Mouse (Mus musculus): ENCODE results near the gene Smurf1.
A peak's percentile ranks its signal among the peaks of the same experiment; 100 is the strongest.

Gene Smurf1

DNA sequence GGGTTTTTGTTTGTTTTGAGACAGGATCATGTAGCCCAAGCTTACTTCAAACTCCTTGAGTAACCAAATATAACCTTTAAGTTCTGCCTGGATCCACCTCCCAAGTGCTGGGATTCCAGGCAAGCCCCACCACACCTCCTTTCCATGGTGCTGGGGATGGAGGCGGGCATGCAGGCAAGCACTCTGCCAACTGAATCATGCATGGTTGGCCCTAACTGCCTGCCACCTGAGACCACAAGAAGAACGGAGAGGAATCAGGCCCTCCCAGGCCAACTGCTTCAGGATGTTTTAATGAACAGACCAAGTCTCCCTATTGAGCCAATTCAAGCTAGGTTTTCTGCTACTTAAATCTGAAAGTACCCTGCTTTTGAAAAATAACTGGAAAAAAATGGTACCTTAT lies 13.1 kb downstream of the Smurf1 start:
- no peak for DNase-seq

DNA sequence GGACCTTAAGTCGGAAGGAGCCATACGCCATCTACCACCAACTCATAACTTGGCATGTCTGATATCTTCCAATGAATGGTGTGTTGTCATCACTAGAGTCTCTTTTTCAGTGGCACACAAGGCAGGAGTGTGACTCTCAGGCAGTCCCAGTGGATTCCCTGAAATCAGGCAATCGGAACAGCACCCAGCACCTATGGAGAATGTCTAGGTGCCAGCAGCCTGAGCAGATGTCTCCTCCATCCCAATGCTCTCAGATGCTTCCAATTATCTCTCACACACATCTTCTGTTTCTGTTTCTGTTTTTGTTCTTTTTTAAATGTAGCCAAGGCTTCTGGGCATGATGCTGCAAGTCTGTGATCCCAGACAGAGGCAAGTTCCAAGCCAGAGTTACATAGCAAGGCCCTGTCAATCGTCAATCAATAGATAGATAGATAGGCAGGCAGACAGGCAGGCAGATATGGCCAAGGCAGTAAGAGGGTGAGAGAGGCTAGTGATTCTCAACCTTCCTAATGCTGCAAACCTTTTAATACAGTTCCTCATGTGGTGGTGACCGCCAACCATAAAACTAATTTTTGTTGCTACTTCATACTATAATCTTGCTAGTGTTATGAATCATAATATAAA lies 15.1 kb downstream of the Smurf1 start:
- DNase-seq, result no peak

DNA sequence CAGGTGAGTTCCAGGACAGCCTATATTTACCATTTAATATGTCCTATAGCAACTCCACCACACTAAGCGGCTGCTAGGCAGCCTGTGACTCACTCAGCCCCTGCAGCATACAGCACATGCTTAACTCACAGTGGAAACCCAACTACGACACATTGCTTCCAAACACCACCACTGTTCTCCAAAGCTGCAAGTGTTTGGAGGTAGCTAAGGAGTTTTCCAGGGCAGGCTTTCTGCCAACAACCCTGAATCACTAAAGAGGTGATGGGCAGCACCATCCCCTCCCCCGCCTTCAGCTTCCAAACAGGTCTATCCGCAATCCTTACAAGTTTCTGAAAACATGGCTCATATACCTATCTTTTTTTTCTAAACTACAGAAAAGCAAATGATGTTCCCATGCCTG lies 15.8 kb downstream of the Smurf1 start:
- DNase-seq, result peak; percentile 58

DNA sequence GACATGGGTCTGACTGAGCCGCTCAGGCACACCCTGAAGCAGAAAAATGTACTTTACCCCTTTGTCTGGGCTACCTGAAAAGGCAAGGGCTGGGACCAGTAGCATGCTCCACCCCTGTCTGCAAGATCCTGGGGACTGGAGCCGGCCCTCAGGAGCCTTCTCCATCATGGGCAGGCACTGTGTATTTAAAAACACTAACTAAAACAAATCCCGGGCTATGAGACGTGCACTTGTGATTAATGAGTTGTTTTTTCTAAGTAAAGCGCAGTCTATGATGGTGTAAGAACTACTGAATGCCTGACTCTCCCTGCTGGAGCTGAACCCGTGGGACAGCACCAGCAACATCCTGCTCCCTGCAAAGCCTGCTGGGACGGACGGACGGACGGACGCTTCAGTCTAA lies 17.2 kb downstream of the Smurf1 start:
- DNase-seq, result no peak

DNA sequence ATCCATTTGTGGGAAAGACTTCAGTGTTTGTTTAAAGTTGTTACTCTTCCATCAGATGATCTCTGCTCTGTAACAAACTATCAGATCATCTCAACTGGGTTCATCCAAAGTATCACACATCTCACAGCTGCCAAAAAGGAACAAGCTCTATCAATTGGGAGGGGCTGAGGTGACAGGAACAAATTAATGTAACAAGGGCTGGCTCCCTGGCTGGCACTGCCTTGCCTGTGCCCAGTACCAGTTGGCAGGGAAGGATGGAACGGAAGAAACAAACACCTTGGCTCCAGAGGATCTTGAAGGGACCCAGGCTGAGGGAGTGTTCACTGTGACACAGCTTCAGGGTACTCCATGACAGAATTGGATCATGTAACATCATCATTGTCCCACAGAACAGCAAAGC lies 17.6 kb downstream of the Smurf1 start:
- no peak for DNase-seq

DNA sequence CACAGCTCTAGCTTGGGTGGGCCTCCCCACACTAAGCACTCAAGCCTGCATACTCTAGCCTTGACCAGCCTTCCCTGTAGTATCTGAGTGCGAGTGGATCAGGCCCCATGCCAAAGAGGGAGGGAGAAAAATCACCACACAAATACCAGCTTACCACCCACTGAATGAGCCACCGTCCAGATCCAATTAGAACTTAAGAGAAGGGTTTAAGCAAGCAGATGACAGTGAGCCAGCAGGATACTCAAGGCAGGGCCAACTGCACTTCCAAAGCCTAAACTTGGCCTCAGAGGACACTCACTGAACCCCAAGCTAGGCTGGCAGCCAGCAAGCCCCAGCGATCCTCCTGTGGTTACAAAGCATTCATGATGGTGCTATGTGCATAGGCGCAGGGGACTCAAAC lies 19.6 kb downstream of the Smurf1 start:
- DNase-seq, result peak; percentile 47

DNA sequence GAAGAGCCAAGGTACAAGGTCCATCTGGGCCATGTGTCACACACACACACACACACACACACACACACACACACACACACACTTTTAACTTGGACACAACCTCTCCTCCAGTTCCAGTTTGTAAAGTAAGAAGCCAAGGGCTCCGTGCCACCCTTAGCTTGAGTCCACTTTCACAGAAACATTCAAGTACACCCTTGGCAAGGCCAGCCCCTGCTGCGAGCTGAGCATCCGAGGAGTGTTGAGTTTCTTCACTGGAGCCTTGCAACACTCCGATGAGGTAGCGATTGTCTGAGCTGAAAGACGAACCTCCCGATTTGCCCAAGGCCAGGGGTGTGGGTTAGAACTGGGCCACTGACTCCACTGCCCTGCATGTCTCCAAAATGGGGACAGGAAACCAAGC lies 20.7 kb downstream of the Smurf1 start:
- DNase-seq, result no peak

DNA sequence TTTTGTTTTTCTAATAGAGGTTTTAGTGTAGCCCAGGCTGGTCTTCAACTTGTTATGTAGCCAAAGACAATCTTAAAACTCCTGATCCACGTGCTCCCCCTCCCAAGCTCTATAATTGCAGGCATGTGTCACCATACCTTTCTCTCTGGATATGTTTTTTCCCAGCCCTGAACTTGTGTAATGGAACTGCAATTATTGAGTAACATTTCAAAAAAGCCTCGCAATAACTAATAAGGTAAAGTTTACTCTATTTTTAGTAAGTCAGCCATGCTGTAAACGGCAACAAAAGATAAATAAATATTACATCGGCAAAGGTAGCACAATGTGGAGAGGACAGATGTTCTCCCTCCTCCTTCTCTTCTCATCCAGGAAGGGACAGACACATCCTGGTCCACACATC lies 21.3 kb downstream of the Smurf1 start:
- no peak for DNase-seq

DNA sequence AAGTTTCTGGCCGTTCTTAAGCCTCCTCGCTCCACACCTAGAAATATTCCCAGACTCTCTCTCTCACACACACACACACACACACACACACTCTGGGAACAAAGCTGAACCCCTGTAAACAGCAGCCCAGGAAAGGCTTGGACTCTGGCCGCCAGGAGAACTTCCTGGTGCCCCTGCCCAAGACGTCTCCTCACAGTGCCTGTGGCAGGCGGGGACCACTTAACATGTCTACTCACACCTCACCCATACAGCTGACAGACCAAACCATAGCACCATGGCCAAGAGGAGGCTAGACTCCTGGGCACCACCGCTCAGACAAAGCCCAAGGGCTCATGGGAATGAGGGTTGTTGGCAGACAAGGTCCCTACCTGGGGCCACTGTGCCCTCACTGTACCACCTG lies 22.3 kb downstream of the Smurf1 start:
- no peak for DNase-seq

DNA sequence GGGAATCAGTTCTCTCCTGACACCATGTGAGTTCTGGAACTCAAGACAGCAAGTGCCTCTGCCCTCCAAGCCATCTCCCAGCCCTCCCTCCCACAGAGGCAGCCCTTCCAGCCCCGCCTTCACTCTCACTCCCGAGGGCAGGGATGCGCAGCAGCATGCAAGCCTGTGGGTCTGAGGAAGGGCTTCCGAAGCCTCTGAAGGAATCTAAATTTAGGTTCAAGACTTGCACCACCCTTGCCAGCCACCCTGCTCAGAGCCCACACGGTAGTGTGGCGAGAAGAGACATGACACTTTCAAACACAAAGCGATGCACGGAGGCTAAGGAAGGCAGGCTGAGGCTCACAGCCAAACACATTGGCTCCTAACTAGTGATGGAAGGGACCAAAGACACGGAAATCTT lies 23.2 kb downstream of the Smurf1 start:
- DNase-seq, result no peak

DNA sequence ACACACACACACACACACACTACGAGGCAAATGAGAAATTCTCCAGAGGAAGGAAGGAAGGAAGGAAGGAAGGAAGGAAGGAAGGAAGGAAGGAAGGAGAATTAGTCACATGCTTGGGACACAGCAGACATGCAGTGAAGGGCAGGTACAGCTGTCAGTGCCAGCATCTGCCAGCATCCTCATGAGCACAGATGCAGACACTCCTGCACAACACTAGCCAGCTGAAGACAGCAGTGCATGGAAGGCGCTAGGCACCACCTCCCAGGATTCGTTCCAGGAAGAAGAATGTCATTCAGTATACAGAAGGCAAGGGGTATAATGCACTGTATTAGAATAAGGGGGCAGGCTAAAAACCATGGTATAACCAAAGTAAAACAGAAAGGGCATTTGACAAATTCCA lies 24.7 kb downstream of the Smurf1 start:
- no peak for DNase-seq

DNA sequence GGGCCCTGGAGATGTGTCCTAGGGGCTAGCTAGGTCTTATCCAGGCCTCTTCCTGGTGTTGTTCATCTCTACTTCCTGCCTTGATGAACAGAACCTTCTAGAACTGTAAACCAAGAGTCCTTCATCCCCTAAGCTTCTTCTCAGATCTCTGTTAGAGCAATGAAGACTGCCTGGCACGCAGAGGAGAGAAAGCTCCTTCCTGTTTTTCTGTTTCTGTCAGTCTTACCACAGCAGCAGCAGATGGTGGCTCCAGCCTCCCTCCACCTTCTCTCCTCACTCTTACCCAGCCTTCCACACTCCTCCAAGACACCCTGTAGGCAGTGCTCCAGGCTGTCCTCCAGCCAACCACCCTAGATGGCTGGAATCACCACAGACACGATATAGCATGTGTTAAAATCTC lies 28.3 kb downstream of the Smurf1 start:
- peak; percentile 62 for DNase-seq

DNA sequence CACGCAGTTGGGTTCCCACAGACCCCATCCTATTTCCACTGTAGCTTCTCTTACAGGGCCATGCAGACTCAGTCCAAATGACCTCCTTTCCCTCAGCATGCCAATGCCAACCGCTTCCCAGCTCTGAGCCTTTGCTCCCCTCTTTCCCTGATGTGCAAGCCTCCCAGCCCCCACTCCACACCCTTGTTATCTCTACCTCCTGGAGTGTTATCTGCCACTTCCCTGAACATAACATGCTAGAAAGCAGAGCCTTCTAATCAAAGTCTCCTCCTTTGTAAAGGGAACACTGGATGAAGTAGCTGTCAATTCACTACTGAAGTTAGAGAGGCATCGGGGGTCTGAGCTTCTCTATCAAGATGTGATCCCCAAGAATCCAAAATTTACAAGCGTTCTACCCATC lies 32.2 kb downstream of the Smurf1 start:
- no peak for DNase-seq

DNA sequence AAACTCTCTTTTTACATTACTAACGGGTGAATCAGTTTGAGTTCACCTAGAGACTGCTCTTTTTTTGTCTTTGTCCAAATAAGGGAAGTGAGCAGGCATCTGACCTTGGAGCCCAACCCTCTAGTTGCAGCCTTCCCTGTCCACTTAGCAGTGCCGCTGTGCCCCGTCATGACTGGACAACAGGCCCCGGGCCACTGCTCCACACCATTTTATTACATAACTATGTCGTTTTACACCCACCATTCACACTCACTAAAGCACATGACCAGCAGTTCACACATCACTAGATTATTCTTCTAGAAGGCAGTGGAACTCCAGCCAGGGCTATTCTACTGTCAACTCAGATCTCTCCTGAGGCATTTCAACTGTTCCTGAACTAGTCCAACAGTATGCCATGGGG lies 33.8 kb downstream of the Smurf1 start:
- DNase-seq, result no peak

DNA sequence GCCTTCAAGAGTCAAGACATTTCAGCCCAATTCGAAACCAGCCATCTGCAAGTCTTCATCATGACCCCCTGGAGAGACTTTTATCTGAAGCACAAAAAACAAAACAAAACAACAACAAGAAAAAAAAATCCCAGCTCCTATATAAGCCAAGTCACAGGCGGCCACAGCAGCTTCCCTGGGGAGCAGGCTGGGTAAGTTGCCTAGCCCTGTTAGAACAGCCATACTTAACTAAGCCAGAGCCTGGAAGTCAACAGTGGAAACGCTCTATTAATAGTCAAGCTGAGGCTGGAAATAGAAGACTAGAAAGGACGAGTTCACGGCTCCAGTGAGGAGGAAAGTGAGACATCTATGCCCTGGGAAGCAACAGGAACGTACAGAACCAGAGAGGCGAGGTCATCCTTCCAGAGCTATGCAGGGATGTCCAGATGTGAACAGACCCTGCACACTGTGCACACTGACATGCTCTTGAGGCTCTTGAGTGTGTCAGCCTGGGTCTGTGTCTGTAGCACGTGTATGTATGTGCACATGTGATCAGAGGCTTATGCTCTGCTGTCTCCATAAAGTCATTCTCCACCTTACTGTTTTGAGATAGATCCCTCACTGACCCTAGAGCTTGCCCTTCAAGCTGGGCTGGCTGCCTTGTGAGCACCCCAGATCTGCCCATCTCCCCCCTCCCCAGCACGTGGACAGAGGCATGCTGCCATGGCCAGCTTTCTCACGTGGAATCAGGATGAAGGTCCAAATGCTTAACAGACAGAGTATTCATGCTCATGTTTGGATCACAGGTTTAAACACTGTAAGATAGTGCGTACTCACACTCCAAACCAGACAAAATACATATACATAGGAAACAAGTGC lies 36.6 kb downstream of the Smurf1 start:
- no peak for DNase-seq

DNA sequence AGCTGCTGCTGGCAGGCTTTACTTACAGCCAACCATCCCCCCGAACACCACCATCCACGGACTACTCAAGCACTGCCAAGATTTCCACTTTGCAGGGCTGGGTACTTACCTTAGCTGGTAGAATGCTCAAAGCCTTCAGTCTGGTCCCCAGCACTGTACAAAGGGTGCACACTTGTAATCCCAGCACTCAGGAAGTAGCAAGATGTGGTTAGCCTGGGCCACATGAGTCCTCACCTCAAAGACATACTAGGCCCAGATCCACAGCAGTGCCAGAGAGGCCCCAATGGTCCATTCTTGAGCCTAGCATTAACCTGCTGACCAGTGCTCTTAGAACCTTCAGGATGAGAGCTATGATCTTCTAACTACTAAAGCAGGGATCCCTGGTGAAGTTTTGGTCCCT lies 39.4 kb downstream of the Smurf1 start:
- DNase-seq, result no peak

DNA sequence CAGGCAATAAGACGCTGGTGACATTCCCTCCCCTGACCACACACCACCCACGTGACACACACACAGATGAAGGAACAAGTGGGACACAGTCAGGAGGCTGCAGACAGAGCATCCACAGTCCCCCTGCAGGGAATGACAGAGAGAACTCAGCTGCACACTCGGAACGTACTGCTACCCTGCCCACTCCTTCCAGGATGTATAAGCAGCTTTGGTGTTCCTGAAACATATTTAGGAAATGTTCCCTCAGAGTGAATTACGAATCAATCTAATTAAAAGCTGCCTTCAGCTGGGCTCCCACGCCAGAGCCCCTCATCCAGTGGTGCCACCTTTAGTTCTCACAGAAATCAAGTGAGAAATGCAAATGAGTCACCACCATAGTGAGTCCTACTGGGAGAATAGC lies 42.3 kb downstream of the Smurf1 start:
- peak; percentile 41 for DNase-seq

DNA sequence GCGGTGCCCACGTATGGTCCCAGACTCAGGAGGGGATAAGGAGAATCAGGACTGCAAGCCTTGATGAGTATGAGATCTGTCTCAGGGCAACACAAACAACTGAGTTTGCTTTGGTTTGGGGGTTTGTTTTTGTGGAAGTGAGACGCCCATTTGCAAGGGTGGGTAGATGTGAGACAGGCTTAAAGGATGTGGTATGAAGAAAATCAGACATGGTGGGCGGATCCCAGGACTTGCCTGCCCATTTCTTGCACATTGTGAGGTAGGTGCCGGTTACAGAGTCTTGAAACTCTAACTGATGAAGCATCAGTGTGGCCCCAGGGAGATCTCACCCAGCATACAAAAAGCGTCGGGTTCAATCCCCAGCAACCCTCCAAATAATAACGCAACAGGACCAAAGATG lies 45.9 kb downstream of the Smurf1 start:
- no peak for DNase-seq

DNA sequence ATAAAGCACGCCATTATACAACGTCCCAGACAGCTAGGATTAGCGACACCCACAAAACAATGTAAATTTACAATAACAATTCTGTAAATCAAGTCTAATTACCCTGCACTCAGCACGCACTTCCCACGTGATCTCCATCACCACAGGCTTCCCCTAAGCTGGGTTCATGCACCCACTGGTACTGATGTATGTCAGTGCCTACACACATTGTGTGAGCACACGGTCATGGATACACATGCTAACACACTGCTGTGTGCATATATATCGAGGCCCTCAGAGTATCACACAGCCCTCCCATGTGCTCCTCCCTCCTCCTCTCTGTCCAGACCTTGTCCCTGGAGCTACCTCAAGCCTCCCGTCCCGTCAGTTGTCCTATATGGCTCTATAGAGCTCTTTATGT lies 46.5 kb downstream of the Smurf1 start:
- no peak for DNase-seq

DNA sequence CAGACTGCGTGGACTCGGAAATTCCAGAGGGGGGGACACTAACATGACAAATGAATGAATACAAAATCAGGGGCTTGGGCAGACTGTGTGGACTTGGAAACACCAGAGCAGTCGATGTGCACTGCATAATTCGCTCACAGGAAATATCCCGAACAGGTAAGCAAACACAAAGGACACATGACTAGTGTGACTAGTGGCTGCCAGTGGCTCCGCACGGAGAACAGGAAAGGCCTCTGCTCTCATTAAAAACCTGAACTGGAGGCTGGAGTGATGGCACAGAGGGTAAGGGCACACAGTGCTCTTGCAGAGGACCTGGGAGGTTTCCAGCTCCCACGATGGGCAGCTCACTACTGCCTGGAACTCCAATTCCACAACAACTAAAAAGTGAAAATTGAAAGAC lies 47.4 kb downstream of the Smurf1 start:
- no peak for DNase-seq

DNA sequence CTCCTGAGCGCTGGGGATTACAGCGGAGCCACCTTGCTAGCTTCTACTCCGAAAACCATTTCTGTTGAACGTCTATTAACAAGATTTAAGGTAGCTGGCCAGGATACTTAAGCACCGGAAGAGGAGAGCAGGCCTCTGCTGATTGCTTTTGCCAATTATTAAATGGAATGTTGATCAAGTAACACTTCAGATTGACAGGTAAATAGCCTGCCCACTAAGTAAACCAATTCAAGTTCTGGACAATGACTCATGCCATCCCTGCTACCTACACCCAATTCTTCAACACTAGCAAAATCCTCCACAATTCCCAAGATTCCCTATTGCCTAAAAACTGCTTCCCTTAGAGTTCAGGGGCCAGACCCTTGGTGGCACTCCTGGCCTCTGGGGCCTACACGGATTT lies 48.5 kb downstream of the Smurf1 start:
- no peak for DNase-seq

DNA sequence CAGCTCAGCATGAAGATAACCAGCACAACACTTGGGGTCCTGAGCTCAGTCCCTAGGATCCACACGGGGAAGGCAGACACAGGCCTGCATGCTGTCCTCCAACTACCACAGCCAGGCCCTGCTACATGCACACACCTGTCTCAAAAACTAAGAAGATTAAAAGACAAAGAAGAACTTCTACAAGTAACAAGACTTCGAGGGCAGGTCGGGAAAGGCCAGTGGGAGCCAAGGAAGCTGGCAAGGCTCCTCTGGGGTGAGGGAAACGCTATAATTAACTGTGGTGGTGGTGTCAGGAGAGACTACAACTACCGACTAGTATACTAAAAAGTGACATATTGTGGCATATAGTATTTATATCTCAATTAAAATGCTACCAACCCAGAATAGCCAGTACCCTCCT lies 49.8 kb downstream of the Smurf1 start:
- DNase-seq, result no peak

DNA sequence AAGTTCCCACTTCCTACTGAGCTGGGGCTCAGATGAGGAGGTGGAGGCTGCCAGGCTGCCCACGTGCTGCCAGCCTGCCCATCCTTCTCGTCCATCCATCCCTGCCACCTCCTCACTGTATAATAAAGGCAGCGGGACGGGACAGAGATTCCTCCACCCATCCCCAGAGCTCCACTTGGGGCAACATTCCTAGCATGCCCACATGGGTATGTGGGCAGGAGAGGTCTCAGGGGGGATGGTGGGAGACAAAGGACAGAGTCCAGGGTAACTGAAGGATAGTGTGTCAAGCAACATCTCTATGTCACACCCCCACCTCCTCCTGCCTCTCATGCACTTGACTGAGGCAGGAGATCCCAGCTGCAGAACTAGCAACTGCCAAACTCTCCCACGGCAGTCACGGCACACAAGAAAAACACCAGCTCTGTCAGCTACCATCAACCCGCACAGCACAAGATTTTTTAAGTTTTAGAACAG lies 51.2 kb downstream of the Smurf1 start:
- peak; percentile 62 for DNase-seq

DNA sequence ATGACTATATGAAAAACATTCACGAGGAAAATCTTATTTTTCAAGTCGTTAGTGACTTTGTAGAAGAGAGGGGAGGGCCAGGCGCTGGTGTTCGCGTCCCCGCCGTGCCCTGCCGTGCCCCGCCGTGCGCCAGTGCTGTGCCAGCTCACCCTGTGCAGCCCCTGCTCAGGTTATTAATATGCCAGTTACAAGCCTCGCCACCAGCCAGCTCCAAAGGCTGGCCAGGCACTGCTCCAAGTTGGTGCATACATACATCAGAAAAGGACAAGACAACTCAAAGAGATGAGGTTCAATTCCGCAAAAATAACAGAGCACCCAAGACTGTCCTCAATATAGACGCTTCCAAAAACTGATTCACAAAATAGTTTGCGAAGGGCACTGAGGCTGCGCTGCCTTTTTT lies 51.7 kb downstream of the Smurf1 start:
- peak; percentile 60 for DNase-seq

DNA sequence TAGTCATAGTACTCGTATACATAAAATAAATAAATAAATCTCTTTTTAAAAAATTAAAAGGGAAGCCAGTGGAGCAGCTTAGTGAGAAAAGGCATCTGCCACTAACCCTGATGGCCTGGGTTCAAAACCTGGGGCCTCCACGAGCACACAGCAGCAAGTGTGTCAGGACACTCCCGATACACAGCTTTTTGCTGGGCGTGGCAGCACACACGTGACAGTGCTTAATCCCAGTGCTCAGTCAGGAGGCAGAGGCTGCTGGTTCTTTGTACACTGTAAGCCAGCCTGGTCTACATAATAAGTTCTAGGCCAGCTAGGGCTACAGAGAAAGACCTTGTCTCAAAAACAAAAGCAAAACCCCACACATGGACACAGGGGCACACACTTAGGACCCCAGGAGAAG lies 52.3 kb downstream of the Smurf1 start:
- DNase-seq, result no peak
